ENCODE assay signal across 13 mouse cellular contexts in the genomic region with DNA sequence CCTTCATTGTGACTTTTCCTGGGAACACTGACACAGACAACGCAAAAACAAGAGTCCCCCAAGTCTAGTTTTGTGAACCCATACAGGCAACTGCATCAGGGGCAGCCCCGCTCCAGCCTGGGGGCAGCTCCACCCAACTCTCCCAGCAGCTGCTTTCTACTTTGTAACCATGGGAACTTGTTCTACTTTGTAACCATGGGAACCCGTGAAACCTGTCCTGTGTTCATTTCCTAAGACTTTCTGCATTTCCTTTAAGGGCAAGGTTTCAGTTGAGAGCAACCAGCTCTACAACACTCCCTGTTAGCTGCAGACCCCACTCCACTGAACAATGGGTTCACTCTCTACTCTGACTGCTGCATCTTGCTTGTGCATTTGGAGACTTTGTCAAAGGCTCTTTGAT. TPM values are rescaled to one million over a fixed set of nuclear protein-coding genes. Genes with fewer than 3 reads are reported as not detected.
A peak's percentile ranks its signal among the peaks of the same experiment; 100 is the strongest.
DNase-seq lines count a peak whose midpoint lies in the region; ATAC-seq and TF ChIP-seq lines count a peak whose summit lies in the region.
"Had no signal": no experiment of that assay in that cellular context is flagged by ENCODE, and none has a peak within 500 bp of the region (broad histone marks: within the 10 kb centered on the region; RNA-seq: fewer than 3 reads in every experiment).

No protein-coding gene starts in this region.

- no peaks in the 10 kb centered on the region for H3K9me3 ChIP-seq in forebrain, embryonic 10.5 days
- H3K9me3 ChIP-seq in forebrain, embryonic 12.5 days = no peaks in the 10 kb centered on the region
- no peaks in the 10 kb centered on the region for H3K9me3 ChIP-seq in embryonic facial prominence, embryonic 12.5 days
- H3K9me3 ChIP-seq in limb, embryonic 14.5 days (ENCODE audit: control insufficient read depth, low read length) = no peaks in the 10 kb centered on the region

- TF ChIP-seq POLR2A in limb, embryonic 14.5 days (IDR thresholded peaks at IDR 0.05; ENCODE audit: borderline replicate concordance, extremely low read depth, insufficient read depth, insufficient read length) = no peak

- no peak overlapping the region for H3K4me2 ChIP-seq in forebrain, embryonic 12.5 days
- H3K4me2 ChIP-seq in embryonic facial prominence, embryonic 12.5 days (replicated peaks) = no peak overlapping the region
- no peak overlapping the region for H3K4me2 ChIP-seq in limb, embryonic 14.5 days (replicated peaks; ENCODE audit: low read depth, low read length, severe bottlenecking)

- H3K4me1 ChIP-seq in forebrain, embryonic 10.5 days = peaks cover 37% of the 10 kb centered on the region
- peaks cover 16% of the 10 kb centered on the region for H3K4me1 ChIP-seq in forebrain, embryonic 12.5 days
- H3K4me1 ChIP-seq in embryonic facial prominence, embryonic 12.5 days = peaks cover 12% of the 10 kb centered on the region
- peaks cover 11% of the 10 kb centered on the region; the same call in 1 of the 2 replicates for H3K4me1 ChIP-seq in limb, embryonic 14.5 days (ENCODE audit: control insufficient read depth, insufficient read depth, low read length)

- no peak for ATAC-seq in forebrain, embryonic 12.5 days (ENCODE audit: low FRiP score)
- ATAC-seq in embryonic facial prominence, embryonic 12.5 days (ENCODE audit: insufficient number of reproducible peaks, insufficient read depth, low FRiP score, low TSS enrichment) = no peak
- ATAC-seq in limb, embryonic 14.5 days (ENCODE audit: low FRiP score, low read depth) = peak; percentile 82

- peak; percentile 46 for DNase-seq in forebrain, embryonic 10.5 days (ENCODE audit: extremely low spot score, low spot score)
- peak; percentile 52 for DNase-seq in CD4-positive, CD25-positive, alpha-beta regulatory T cell, adult 2 months (ENCODE audit: low read depth, low spot score)
- peak; percentile 47 for DNase-seq in limb, embryonic 14.5 days (ENCODE audit: low spot score)
- DNase-seq in right cerebral cortex, postnatal 25 days = no peak
- DNase-seq in retina, postnatal 1 day = no peak
- DNase-seq in ovary, adult 18-20 months (ENCODE audit: low spot score) = no peak
- DNase-seq: adrenal gland, postnatal 36 days; cerebellum, adult 9-11 months; heart, adult 2 months; kidney, adult 9 months; right cerebral cortex, postnatal 14 days had no signal

- H3K9ac ChIP-seq in forebrain, embryonic 12.5 days = no peak overlapping the region
- no peak overlapping the region for H3K9ac ChIP-seq in embryonic facial prominence, embryonic 12.5 days
- H3K9ac ChIP-seq in limb, embryonic 14.5 days (ENCODE audit: low read depth, low read length, severe bottlenecking) = no peak overlapping the region

- WGBS in forebrain, embryonic 10.5 days = 22% methylated on average over 3 of the region's 3 CpGs
- WGBS in forebrain, embryonic 12.5 days = 18% methylated on average over 3 of the region's 3 CpGs
- WGBS in embryonic facial prominence, embryonic 12.5 days = 19% methylated on average over 3 of the region's 3 CpGs
- WGBS in limb, embryonic 14.5 days = 21% methylated on average over 3 of the region's 3 CpGs

- peak overlapping the region; percentile 69 for H3K27ac ChIP-seq in forebrain, embryonic 10.5 days
- no peak overlapping the region for H3K27ac ChIP-seq in forebrain, embryonic 12.5 days
- 0 out of 2 replicates have a peak overlapping the region, but pooled peaks have one; percentile 50 for H3K27ac ChIP-seq in embryonic facial prominence, embryonic 12.5 days
- H3K27ac ChIP-seq in limb, embryonic 14.5 days (replicated peaks; ENCODE audit: low read depth, low read length) = no peak overlapping the region; the same call in 1 of the 2 replicates
- H3K27ac ChIP-seq: heart, adult 2 months had no signal

- no peak overlapping the region for H3K4me3 ChIP-seq in forebrain, embryonic 10.5 days
- no peak overlapping the region for H3K4me3 ChIP-seq in forebrain, embryonic 12.5 days (replicated peaks)
- no peak overlapping the region for H3K4me3 ChIP-seq in embryonic facial prominence, embryonic 12.5 days
- no peak overlapping the region for H3K4me3 ChIP-seq in limb, embryonic 14.5 days (replicated peaks; ENCODE audit: low read length)
- H3K4me3 ChIP-seq: heart, adult 2 months had no signal

- H3K36me3 ChIP-seq in forebrain, embryonic 10.5 days (replicated peaks) = no peaks in the 10 kb centered on the region
- H3K36me3 ChIP-seq in forebrain, embryonic 12.5 days (replicated peaks) = no peaks in the 10 kb centered on the region
- H3K36me3 ChIP-seq in embryonic facial prominence, embryonic 12.5 days = no peaks in the 10 kb centered on the region
- no peaks in the 10 kb centered on the region for H3K36me3 ChIP-seq in limb, embryonic 14.5 days (ENCODE audit: control insufficient read depth, insufficient read depth, low read length)

- peaks cover 29% of the 10 kb centered on the region for H3K27me3 ChIP-seq in forebrain, embryonic 10.5 days (ENCODE audit: poor library complexity, severe bottlenecking)
- H3K27me3 ChIP-seq in forebrain, embryonic 12.5 days = peaks cover 28% of the 10 kb centered on the region; the same call in 1 of the 2 replicates
- H3K27me3 ChIP-seq in embryonic facial prominence, embryonic 12.5 days = no peaks in the 10 kb centered on the region; the same call in 1 of the 2 replicates
- H3K27me3 ChIP-seq in limb, embryonic 14.5 days (ENCODE audit: control insufficient read depth, insufficient read depth, low read length) = no peaks in the 10 kb centered on the region

RNA-seq across cellular contexts. Expression of a gene that starts 15.4 kb away (rescaled TPM):
- polyA plus RNA-seq in forebrain, embryonic 10.5 days (2016; fragmentation: Nextera tagmentation; extraction: Ambion mirVana) = 102 and 110 TPM in 2 replicates
- polyA plus RNA-seq in forebrain, embryonic 12.5 days (2016; fragmentation: Nextera tagmentation; extraction: Ambion mirVana) = 92.5 and 118 TPM in 2 replicates
- polyA plus RNA-seq in embryonic facial prominence, embryonic 12.5 days (2016; fragmentation: Nextera tagmentation; extraction: Ambion mirVana) = 49.0 and 62.6 TPM in 2 replicates
- 37.5 and 38.6 TPM in 2 replicates for polyA plus RNA-seq in limb, embryonic 14.5 days (2012; rRNA removed)
- polyA plus RNA-seq in limb, embryonic 14.5 days (2014; fragmentation: Nextera tagmentation; extraction: Ambion mirVana) = 78.7 and 79.5 TPM in 2 replicates

Comparison
In these comparisons a context has a peak if more than half of its experiments do, and no peak if none do; other contexts are left out.
1. H3K27ac ChIP-seq: peak in forebrain, embryonic 10.5 days (single experiment) and embryonic facial prominence, embryonic 12.5 days (single experiment); none in forebrain, embryonic 12.5 days (single experiment) and limb, embryonic 14.5 days (single experiment).
2. DNase-seq: peak in forebrain, embryonic 10.5 days (single experiment), CD4-positive, CD25-positive, alpha-beta regulatory T cell, adult 2 months (single experiment) and limb, embryonic 14.5 days (single experiment); none in right cerebral cortex, postnatal 25 days (single experiment), retina, postnatal 1 day (single experiment) and ovary, adult 18-20 months (single experiment).